Mouse (Mus musculus) CD4-positive, CD25-positive, alpha-beta regulatory T cell, adult 2 months (primary cell): ENCODE measurements at regions not wholly inside any gene's neighbourhood (a gene's known extent, or its start where the extent isn't known, plus 50 kb on each side); places are given as distances from the start of the nearest gene placed in this dataset.
"Not testable (repeated sequence)": the region's sequence is repeated elsewhere in the genome, so short reads cannot be mapped to it uniquely, and the experiment has no call there.

ENCODE experiments used
- DNase-seq: peaks from one replicate; pipeline ENCODE4 v3.0.0-alpha.2; 2012; ENCODE audit warnings: low read depth, low spot score

GRCm38 (mm10) chr6:31899055-31899454 lies 151.0 kb upstream of the 1700012A03Rik start:
- DNase-seq, result no peak

- DNase-seq, result no peak
Observed at GRCm38 (mm10) chr6:31898609-31899008, 151.4 kb upstream of the 1700012A03Rik start.

GRCm38 (mm10) chr6:31897001-31897400 lies 153.0 kb upstream of the 1700012A03Rik start:
- DNase-seq, result no peak

- DNase-seq, result no peak
Observed at GRCm38 (mm10) chr6:31895835-31896234, 154.2 kb upstream of the 1700012A03Rik start.

- no peak for DNase-seq
Observed at GRCm38 (mm10) chr6:31886931-31887330, 163.1 kb upstream of the 1700012A03Rik start.

GRCm38 (mm10) chr6:31885196-31885595 lies 164.8 kb upstream of the 1700012A03Rik start:
- not testable (repeated sequence) for DNase-seq

DNA sequence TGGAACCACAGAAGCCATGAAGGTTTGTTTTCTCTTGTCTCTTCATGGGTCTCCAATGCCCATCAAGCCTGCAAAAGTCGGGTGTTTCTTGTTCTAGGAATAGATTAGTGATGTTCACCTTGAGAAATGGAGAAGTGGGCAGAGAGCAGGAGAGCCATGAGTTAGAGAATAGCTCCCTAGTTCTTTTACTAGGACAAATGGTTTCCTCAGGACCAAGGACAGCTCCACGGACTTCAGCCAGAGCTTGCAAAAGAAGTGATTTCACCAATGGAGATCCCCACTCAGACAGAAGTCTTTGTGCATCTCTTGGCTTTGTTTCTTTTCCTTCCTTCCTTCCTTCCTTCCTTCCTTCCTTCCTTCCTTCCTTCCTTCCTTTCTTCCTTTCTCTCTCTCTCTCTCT lies 166.3 kb upstream of the 1700012A03Rik start:
- DNase-seq, result peak; percentile 6

- DNase-seq, result no peak
Observed at GRCm38 (mm10) chr6:31874616-31875015, 175.4 kb upstream of the 1700012A03Rik start.

DNA sequence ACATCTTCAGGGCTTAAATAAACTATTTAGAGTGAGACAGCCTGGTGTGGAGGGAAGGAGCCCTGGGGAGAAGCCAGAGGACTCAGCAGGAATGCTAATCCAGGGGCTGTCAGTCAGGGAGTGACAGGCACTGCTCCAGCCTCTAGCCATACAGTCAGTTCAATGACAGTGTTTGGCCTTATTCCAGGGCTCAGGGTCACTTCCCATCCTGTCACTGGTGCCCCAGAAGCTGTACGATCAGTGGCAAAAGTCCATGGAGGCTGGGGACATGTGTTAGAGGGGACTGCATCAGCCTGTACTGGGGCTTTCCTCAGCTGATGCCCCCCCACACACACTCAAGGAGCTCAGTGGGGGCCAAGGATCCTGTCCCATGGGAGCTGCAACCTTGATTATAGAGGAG lies 176.1 kb upstream of the 1700012A03Rik start:
- no peak for DNase-seq

GRCm38 (mm10) chr6:31871766-31872165 lies 178.3 kb upstream of the 1700012A03Rik start:
- no peak for DNase-seq

GRCm38 (mm10) chr6:31861996-31862395 lies 188.1 kb upstream of the 1700012A03Rik start:
- no peak for DNase-seq

GRCm38 (mm10) chr6:31859621-31860020 lies 190.4 kb upstream of the 1700012A03Rik start:
- no peak for DNase-seq

DNA sequence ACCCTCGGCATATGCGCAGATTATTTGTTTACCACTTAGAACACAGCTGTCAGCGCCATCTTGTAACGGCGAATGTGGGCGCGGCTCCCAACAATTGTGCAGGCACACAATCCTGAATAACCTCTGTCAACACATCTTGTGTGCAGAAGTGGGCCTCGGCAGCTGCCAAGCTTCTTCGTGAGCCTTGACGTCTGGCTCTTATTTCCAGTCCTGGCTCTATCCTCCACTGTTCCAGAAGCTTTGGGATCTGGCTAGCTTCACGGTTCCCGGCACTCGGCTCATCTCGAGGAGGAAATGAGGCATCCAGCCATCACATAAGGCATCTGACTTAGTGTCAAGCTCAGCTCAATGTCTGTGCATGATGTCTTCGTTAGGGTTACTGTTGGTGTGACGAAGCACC lies 195.8 kb upstream of the 1700012A03Rik start:
- DNase-seq, result no peak

- DNase-seq, result peak; percentile 3
Observed at GRCm38 (mm10) chr6:31846319-31846718, 203.7 kb upstream of the 1700012A03Rik start.

GRCm38 (mm10) chr6:31845671-31846070 lies 204.4 kb upstream of the 1700012A03Rik start:
- no peak for DNase-seq

DNA sequence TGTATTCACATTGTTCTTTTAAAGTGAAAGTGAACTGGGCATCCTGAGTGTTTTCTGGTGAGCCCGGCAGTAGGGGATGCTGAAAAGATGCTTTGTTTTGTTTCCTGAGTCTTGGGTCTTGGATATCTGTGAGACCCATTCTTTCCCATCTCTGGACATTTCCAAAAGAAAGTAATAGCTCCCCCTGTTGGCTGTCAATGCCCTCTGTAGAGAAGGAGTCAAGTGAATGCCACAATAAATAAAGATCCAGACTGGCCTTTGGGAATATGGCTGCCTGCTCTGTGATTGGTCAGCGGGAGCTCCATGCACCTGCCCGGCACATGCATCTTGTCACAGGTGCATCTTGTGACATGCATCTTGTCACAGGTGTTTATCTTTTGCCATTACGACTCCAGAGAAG lies 209.4 kb upstream of the 1700012A03Rik start:
- DNase-seq, result no peak

DNA sequence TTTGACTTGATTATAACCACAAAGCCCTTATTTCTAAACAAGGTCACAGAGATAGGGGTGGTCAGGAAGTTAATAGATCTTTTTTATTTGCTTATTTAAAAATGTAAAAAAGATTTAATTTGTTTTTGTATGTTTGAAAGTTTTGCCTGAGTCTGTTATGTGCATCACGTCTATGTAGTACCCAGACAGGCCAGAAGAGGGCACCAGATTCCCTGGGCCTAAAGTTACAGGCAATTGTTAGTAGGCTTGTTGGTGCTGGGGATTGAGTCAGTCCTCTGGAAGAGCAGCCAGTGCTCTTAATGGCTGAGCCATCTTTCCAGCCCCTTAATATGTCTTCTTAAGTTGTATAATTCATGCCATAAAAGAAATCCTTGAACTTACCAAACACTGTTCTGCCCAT lies 211.5 kb upstream of the 1700012A03Rik start:
- DNase-seq, result peak; percentile 25

GRCm38 (mm10) chr6:31835795-31836194 lies 214.3 kb upstream of the 1700012A03Rik start:
- no peak for DNase-seq

- no peak for DNase-seq
Observed at GRCm38 (mm10) chr6:31834503-31834902, 215.5 kb upstream of the 1700012A03Rik start.

DNA sequence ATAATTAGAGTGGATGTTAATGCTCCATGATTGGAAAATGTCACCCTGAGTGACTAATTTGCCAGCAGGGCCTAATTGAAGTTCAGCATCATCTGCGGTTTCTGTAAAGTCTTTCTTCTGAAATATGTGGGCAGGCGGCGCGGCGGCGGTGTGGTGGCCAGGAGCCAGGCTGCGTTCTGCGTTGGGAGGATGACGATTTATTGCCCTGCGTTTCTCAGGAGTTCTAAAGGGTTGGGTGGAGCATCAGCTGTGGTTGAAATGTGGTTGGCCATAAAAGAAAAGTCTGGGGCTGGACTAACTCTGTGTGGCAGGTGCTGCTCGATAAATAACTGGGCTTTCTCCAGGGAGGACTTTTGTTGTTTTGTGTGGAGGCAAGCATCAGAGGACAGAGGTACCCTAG lies 219.4 kb upstream of the 1700012A03Rik start:
- no peak for DNase-seq

- DNase-seq, result no peak
Observed at GRCm38 (mm10) chr6:31823616-31824015, 226.4 kb upstream of the 1700012A03Rik start.

DNA sequence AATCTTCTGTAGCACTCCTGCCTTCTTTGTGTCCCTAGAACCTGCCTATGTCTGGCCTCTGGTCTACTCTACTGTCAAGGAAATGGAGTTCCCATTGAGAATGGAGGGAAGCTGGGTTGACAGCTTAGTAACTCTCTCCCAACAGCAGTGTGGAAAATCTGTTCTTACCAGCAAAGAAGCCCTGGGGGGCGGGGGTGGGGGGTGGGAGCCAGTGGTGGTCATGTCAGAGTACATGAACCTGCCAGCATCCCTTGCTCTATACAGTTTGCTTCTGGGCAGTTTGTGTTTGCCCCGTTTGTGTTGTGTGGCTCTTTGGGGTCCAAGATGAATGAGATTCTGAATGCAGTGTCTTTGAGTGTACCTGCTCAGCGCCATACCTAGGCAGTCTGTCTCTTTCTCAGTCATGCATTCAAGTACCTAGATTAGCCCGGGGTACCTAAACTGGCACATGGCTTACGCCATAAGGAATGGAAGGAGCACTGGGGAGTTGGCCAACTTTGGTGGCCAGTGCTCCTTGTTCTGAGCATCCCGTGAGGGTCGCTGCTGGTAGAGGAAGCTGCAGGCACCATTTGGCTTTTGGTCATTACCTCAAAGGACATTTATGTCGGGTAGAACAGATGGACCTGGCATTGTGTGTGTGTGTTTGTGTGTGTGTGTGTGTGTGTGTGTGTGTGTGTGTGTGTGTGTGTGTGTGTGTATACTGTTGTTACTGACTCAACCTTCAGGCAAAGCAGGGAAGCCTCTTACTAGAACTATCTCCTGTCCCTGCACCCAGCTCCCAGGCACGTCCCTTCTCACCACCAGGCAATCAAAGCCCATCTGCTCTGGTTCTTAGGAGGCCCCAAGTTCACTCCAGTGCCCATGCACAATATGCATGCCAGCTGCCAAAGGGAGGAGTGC lies 227.6 kb upstream of the 1700012A03Rik start:
- no peak for DNase-seq

- DNase-seq, result no peak
Observed at GRCm38 (mm10) chr6:31821621-31822020, 228.4 kb upstream of the 1700012A03Rik start.
